Mouse (Mus musculus) limb, embryonic 12.5 days (tissue): ENCODE data around the gene Gm45711. TPM values are rescaled to one million over a fixed set of nuclear protein-coding genes. Genes with fewer than 3 reads are reported as not detected.

Source experiments
- ATAC-seq: fragments of 200-750 bp; cut with Nextera tagmentation; 2 replicates; pipeline ENCODE4 v1.8.0; 2017; ENCODE audit warnings: low read depth, moderate TSS enrichment; ENCODE audit not compliant: insufficient number of reproducible peaks, insufficient read depth, low FRiP score, low TSS enrichment
- H3K27ac ChIP-seq: fragments of 300-500 bp; sonication (generic); 2 replicates; pipeline ENCODE4 v1.5.1; 2016; ENCODE audit warnings: mild to moderate bottlenecking, moderate library complexity
- H3K27me3 ChIP-seq: fragments of 300-500 bp; sonication (generic); 2 replicates; pipeline ENCODE4 v1.6.1; 2016; ENCODE audit warnings: mild to moderate bottlenecking, moderate library complexity
- H3K36me3 ChIP-seq: fragments of 300-500 bp; sonication (generic); 2 replicates; pipeline ENCODE4 v1.6.1; 2016; ENCODE audit warnings: mild to moderate bottlenecking, moderate library complexity
- H3K4me1 ChIP-seq: fragments of 300-500 bp; sonication (generic); replicated peaks from 2 replicates; pipeline ENCODE4 v1.6.1; 2016
- H3K4me2 ChIP-seq: fragments of 300-500 bp; sonication (generic); 2 replicates; pipeline ENCODE4 v1.6.1; 2016; ENCODE audit warnings: mild to moderate bottlenecking, moderate library complexity
- H3K4me3 ChIP-seq: fragments of 300-500 bp; sonication (generic); replicated peaks from 2 replicates; pipeline ENCODE4 v1.5.1; 2016; ENCODE audit warnings: mild to moderate bottlenecking
- H3K9ac ChIP-seq: fragments of 300-500 bp; sonication (generic); replicated peaks from 2 replicates; pipeline ENCODE4 v1.6.1; 2016; ENCODE audit warnings: mild to moderate bottlenecking, moderate library complexity
- H3K9me3 ChIP-seq: fragments of 300-500 bp; sonication (generic); 2 replicates; pipeline ENCODE4 v1.6.1; 2016; ENCODE audit warnings: mild to moderate bottlenecking, moderate library complexity
- WGBS: fragments of 180-500 bp; shearing (Covaris S2); methylation state at CpG from one replicate; pipeline ENCODE4 v1.1.7; 2016; 5-methylcytosine and 5-hydroxymethylcytosine counted together
- polyA plus RNA-seq: library from polyadenylated mRNA; unstranded; fragments of >200 nt; fragmentation: Nextera tagmentation; extraction: Ambion mirVana; gene quantifications from 2 replicates; pipeline ENCODE4 v1.2.1, GENCODE M21; 2016

Gm45711 gene
- polyA plus RNA-seq, 1 experiment from 2014 or later: not detected

DNA sequence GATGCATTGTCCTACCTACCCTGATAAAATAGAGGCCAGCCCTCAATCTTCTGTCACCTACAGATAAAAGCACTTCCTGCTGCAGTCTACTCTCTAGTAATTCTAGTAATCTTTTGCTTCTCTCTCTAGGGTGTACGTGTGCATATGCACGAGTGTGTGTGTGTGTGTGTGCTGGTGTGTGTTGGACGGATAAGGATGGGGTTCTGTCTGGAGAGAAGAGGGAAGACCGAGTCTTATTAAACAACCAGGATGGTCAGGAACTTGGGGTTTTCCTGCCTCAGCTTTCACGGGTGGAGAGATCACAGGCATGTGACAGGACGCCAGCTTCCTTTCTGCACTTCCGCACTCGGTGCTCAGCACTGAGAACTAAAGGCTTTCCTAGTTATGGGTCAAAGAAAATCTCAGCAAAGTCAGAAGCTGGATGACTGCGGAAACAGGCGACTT, 70.4 kb downstream of the Gm45711 start:
- Histone ChIP-seq H3K9ac (no peak overlapping the region), H3K27me3 (no peaks in the 10 kb centered on the region), H3K4me2 (no peak overlapping the region), H3K36me3 (peaks cover 89% of the 10 kb centered on the region), H3K4me1 (no peaks in the 10 kb centered on the region), H3K27ac (no peak overlapping the region), H3K9me3 (no peaks in the 10 kb centered on the region), H3K4me3 (no peak overlapping the region)
- 90% methylated on average over 10 of the region's 10 CpGs for WGBS
- ATAC-seq: no peak

DNA sequence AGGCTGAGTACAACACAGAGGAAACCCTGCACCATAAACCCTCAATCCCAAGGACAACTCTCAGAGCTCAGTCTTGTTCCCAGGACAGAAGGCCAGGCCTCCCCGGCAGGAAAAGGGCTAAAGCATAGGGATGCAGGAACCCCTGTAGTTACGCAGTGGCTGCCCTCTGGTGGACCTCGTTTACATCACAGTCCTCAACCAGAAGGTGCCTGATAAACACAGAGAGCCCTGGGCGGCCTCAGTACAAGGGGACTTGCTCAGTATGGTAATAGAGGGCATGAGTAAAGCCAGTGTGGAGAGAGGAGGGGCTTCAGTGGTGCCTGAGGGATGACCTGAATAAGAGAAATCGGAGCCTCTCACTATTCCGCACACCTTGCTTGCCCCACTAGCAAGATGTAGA, 75.3 kb downstream of the Gm45711 start:
- Histone ChIP-seq H3K9me3 (no peaks in the 10 kb centered on the region), H3K4me1 (no peaks in the 10 kb centered on the region), H3K27me3 (no peaks in the 10 kb centered on the region), H3K36me3 (peaks cover 98% of the 10 kb centered on the region), H3K27ac (no peak overlapping the region), H3K4me2 (no peak overlapping the region), H3K4me3 (no peak overlapping the region), H3K9ac (no peak overlapping the region)
- WGBS: 47% methylated on average over 6 of the region's 6 CpGs
- ATAC-seq: no peak

DNA sequence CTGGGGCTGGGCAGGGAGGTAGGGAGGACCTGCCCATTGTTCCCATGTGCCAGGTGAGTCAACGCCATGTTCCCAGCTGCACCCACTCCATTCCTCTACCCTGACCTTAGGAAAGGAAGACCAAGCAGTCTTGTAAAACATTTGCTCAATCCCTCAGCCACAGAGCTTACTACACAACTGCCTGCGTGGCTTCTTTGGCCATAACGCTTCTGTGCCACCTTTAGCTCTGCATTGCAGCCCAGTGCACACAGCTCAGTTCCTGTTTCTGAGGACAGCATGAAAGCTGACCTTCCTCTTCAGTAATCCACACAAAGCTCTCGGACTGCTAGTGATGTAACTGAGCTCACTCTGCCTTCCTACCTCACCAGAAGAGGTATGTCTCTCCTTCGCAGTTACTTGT, 77.0 kb downstream of the Gm45711 start:
- no peaks in the 10 kb centered on the region for H3K27me3 ChIP-seq
- ATAC-seq: no peak
- H3K4me3 ChIP-seq: no peak overlapping the region
- H3K4me1 ChIP-seq: no peaks in the 10 kb centered on the region
- no peak overlapping the region for H3K27ac ChIP-seq
- H3K36me3 ChIP-seq: peaks cover 97% of the 10 kb centered on the region
- WGBS: 96% methylated on average over 5 of the region's 5 CpGs
- H3K9ac ChIP-seq: no peak overlapping the region
- no peaks in the 10 kb centered on the region for H3K9me3 ChIP-seq
- no peak overlapping the region for H3K4me2 ChIP-seq

DNA sequence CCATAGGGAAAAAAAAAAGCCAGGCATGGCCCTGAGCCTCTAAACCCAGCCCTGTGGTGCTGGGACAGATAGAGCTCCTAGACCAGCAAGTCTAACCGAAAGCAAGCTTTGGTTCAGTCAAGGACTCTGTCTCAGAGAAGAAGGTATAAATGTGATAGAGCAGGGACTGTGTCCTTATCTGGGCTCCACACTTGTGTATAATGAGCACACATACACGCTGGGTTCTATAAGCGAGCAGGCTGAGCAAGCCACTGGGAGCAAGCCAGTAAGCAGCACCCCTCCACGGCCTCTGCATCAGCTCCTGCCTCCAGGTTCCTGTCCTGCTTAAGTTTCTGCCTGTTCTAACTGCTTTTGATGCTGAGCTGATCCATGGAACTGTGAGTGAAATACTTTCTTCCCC, 77.8 kb downstream of the Gm45711 start:
- Histone ChIP-seq H3K36me3 (peaks cover 97% of the 10 kb centered on the region), H3K4me3 (no peak overlapping the region), H3K4me2 (no peak overlapping the region), H3K27me3 (no peaks in the 10 kb centered on the region), H3K9ac (no peak overlapping the region), H3K4me1 (no peaks in the 10 kb centered on the region), H3K9me3 (no peaks in the 10 kb centered on the region), H3K27ac (no peak overlapping the region)
- 92% methylated on average over 4 of the region's 4 CpGs for WGBS
- no peak for ATAC-seq

Other genes starting within 250 kb of the Gm45711 start
- 16.2 and 19.2 TPM in 2 replicates for gene Cdh5, start 208.5 kb downstream of the Gm45711 start, polyA plus RNA-seq
- gene Bean1, start 139.6 kb downstream of the Gm45711 start, polyA plus RNA-seq: 0.42 and 0.53 TPM in 2 replicates
- gene Tk2, start 61.5 kb downstream of the Gm45711 start, polyA plus RNA-seq: 22.1 and 26.0 TPM in 2 replicates
- gene Cklf, start 59.2 kb downstream of the Gm45711 start, polyA plus RNA-seq: 48.6 and 52.2 TPM in 2 replicates
- gene Cmtm2a, start 16.9 kb downstream of the Gm45711 start, polyA plus RNA-seq: not detected in 2 replicates
- not detected in 2 replicates for gene Cmtm1, start 64 bp upstream of the Gm45711 start, polyA plus RNA-seq
- not detected in 2 replicates for gene Gm11020, start 11.5 kb upstream of the Gm45711 start, polyA plus RNA-seq
- gene Cmtm2b, start 12.1 kb upstream of the Gm45711 start, polyA plus RNA-seq: not detected in 2 replicates
- gene Cmtm3, start 29.3 kb upstream of the Gm45711 start, polyA plus RNA-seq: 99.8 and 102 TPM in 2 replicates
- gene Cmtm4, start 85.7 kb upstream of the Gm45711 start, polyA plus RNA-seq: 3.2 TPM in 2 replicates
- 79.0 and 83.5 TPM in 2 replicates for gene Dync1li2, start 133.0 kb upstream of the Gm45711 start, polyA plus RNA-seq
- gene Terb1, start 199.8 kb upstream of the Gm45711 start, polyA plus RNA-seq: 0.28 and 0.70 TPM in 2 replicates
- 135 and 138 TPM in 2 replicates for gene Nae1, start 224.6 kb upstream of the Gm45711 start, polyA plus RNA-seq
- gene Car7, start 224.6 kb upstream of the Gm45711 start, polyA plus RNA-seq: 0.76 and 1.5 TPM in 2 replicates